Mouse (Mus musculus) mouse trophoblast stem cell (cell line): ENCODE results near the gene Pphln1.
"Not testable (repeated sequence)": the region's sequence is repeated elsewhere in the genome, so short reads cannot be mapped to it uniquely, and the experiment has no call there.

Experiments
- in situ Hi-C, 2 experiments: fragments of 300-500 bp; cut with MseI, MboI; formaldehyde crosslinking; loops; 2 replicates in 1 of 2; 3 replicates in 1 of 2; pipeline ENCODE4 v1.15.1; 2025

The Pphln1 gene

DNA sequence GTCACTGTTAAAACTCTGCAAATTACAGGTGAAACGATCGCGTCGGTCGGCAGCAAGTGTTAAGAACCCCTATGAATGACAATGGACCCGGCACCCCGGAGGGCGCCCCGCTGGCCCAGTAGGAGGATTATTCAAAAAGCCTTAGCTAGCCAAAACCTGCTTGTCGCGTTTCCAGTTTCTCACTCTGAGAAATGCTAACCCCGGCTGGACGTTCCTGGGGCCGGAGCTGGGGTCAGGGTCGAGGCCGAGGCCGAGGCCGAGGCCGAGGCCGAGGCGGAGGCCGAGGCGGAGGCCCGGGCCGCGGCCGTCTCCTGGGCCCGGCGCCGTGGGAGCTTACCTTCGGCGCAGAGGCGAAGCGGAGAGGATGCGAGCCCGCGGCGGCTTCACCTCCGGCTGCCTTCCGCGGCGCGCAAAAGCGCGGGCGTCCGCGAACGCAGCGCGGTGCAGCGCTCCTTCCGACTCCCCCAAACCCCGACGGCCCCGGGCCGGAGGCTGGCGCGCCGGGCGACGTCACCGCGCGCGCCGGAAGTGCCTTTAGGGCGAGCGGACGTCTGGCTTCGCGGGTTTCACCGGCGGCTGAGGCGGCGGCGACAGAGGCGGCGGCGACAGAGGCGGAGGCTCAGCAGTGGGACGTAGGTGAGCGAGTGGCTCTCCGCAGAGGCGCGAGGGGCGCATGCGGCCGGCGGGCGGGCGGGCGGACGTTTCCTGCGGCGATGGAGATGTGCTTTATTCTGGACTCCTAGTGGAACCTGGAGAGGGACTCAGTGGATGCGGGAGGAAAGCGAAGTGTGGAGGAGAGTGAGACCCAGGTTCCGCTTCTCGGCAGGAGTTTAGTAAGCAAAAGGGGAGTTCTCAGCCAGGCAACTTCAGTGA lies at the start of gene Pphln1, which contains the start of gene Zcrb1:
Gene Pphln1 (plus strand): TSS at position 525 of the 873 bp plus-strand sequence.
Gene Zcrb1 (minus strand): TSS at position 509 of the 873 bp plus-strand sequence.
- in situ Hi-C loops: no loop called here

DNA sequence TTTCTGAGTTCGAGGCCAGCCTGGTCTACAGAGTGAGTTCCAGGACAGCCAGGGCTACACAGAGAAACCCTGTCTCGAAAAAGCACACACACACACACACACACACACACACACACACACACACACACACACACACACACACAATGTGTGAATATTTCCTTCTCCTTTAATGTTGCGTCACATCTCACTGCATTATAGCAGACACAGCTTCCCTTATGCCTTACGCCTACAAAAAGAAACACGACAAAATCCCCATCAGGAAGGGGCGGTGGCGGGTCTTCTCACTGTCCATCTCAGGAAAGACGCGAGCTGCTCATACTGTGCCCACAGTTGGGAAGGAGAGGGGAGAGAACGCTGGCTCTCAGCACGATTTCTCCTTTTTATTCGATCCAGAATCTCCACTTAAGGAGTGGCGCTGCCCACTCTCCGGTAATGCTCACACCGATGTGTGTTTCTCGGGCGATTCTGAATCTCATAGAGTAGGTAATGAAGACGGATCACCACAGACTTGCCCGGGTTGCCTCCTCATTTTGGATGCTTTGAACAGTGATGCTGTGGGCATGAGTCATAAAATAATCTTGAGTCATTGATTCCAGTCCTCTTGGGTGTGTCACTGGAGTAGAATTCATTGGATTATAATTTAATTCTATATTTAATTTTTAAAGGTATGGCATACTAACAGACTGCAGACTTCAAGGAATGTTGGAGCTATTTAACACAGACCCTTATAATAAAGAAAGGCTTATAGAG lies 39.6 kb upstream of the Pphln1 start:
- in situ Hi-C loops: no loop called here

DNA sequence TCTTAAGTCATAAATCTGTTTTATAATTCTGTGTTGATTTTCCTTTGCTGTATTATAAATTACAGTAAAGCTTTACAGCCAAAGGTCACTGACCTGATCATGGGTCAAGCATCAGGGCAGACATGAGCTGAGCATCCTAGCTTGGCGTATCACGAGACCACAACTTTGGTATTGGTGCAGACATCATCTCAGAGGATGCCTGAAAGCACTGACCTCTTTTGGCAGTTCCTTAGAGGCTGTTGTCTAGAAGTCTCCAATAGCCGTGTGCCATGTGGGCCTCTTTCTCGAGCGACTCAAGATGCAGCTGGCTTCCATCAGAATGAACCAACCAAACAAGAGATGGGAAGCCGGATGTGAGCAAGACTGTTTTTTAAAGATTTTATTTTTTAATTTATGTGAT lies 32.6 kb upstream of the Pphln1 start:
- in situ Hi-C loops: no loop called here

DNA sequence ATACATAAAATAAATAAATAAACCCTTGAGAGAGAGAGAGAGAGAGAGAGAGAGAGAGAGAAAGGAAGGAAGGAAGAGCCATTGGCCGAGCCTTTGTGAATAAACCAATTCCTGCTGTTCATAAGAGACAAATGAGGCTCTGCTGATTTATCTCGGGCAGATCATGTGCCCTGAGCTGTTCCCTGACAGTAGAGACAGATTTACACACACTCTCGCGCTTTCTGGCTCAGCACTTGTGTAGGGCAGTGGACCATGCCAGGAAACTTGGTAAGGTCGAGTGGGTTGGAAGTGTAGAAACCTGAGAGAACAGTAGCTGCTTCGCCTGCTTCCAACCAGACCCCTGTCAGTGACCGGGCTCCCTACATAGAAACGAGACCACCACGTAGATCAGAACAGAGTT lies 29.6 kb upstream of the Pphln1 start:
- in situ Hi-C loops: no loop called here

DNA sequence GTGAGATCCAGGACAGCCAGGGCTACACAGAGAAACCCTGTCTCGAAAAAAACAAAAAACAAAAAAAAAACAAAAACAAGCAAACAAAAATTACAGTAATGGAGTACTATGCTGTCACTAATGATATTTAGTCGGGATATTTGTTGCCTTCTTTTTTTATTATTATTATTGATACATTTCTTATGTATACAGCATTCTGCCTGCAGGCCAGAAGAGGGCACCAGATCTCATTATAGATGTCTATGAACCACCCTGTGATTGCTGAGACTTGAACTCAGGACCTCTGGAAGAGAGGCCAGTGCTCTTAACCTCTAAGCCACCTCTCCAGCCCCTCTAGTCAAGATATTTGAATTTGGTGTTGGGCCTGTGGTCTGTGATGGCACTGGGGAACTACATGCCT lies 26.3 kb upstream of the Pphln1 start:
- in situ Hi-C loops: no loop called here

DNA sequence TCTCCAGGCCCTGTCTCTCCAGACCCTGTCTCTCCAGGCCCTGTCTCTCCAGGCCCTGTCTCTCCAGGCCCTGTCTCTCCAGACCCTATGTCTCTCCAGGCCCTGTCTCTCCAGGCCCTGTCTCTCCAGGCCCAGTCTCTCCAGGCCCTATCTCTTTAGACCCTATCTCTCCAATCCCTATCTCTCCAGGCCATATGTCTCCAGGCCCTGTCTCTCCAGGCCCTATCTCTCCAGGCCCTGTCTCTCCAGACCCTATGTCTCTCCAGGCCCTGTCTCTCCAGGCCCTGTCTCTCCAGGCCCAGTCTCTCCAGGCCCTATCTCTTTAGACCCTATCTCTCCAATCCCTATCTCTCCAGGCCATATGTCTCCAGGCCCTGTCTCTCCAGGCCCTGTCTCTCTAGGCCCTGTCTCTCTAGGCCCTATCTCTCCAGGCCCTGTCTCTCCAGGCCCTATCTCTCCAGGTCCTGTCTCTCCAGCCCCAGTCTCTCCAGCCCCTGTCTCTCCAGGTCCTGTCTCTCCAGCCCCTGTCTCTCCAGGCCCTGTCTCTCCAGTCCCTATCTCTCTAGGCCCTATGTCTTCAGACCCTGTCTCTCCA lies 25.5 kb upstream of the Pphln1 start:
- in situ Hi-C loops: not testable (repeated sequence)

DNA sequence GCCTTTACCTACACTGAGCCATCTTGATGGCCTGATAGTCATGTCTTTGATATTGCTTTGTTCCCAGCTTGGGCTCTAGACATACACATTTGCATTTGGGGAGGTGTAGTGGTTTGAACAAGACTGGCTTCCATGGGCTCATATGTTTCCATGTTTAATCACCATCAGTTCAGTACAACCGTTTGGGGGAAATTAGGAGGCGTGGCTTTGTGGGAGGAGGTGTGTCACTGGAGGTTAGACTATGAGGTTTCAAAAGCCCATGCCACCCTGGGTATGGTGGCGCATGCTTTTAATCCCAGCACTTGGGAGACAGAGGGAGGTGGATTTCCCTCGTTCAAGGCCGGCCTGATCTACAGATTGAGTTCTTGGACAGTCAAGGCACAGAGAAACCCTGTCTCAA lies 22.5 kb upstream of the Pphln1 start:
- in situ Hi-C loops: no loop called here

DNA sequence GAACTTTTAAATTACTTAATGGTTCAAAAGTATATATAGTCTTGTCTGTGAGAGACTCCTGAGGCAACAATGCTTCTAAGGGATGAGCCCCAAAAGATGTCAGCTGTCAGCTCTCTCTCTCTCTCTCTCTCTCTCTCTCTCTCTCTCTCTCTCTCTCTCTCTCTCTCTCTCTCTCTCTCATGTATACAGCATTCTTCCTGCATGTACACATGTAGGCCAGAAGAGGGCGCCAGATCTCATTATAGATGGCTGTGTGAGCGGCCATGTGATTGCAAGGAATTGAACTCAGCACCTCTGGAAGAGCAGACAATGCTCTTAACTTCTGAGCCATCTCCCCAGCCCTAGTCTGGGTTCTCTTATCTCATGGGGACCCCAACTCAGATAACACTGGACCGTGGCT lies 19.0 kb upstream of the Pphln1 start:
- in situ Hi-C loops: no loop called here

DNA sequence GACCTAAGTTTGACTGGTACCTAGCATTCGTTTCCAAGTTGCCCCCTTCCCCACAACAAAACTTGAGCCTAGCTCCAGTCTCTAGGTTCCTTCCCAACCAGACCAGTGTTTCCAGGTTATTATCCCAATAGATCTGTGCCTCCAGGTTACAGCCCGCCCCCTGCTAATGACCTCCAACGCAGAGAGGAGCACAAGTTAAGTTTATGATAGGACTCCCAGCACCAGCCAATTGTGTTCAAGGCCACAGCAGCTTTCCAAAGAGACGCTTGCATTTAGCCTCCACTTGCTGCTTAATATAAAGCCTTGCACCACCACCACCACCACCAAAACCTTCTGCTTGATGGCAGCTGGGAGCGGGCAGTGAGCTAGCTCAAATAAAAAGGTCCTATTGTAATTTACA lies 16.8 kb upstream of the Pphln1 start:
- in situ Hi-C loops: no loop called here

DNA sequence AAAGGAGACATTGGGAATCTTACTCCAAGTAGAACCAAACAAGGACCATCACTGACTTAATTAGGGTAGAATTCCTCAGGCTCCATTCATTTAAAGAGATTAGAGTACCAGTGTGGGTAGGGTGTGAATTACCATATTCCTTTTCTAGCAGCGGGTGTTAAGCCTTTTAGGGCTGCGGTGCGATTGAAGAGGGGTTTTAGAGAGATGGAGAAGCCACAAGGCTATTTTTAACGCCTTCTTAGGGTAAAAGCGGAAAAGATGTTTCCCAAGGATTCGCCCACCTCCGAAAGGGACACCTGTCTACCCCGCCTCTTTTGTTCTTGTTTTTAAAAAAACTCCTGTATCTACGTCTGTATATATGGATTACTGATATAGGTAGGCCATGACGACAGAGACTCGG lies 881 bp upstream of the Pphln1 start:
- in situ Hi-C loops: no loop called here

DNA sequence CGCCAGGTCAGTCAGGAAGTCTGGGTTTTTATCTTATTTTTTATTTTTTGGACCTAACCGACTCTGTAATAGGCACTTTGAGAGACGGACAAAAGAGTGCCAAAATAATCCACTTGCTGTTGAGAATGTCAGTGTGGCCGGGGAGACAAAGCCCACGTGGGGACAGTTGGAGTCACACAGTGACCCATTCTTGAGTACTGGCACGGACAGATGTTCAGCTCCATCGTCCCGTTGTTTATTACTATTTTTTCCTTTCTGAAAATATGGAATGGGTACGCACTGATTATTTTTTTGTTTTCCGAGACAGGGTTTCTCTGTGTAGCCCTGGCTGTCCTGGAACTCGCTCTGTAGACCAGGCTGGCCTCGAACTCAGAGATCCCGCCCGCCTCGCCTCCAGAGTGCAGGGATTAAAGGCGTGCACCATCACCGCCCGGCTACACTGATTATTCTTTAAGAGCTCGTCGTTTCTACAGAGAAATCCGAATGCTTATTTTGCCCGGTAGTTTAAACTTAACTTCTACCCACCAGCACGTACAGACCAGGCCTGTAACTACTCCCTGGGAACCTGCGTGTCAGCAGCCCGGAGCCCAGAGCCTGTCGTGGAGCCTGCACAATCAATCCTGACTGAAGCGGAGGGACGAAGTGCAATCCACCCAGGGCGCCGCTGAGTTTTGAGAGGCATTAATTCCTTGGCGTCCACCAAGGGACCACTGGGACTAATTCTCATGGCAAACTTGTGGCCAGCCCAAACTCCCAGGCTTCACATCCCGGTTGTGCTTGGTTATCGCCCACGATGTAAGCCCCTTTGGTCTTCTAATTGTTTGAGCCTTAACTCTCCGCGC lies 770 bp downstream of the Pphln1 start:
- in situ Hi-C loops: no loop called here

DNA sequence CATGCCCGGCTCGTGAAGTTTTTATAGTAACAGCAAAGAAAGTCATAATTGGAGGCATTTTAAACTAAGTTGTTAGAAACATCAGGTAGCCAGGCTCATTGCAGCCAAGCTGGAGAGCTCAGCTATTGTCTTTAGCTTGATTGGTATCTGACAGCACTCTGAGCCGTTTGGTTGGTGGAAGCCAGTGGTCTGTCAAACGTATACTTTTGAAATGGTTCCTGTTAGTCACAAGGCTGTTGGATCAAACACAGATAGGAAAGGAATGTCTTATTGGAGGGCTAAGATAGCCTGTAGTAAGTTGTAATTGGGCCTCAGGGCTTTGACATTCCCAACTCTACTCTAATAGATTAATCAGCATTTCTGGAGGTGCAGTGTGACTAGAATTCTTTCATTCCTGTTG lies 3.3 kb downstream of the Pphln1 start:
- in situ Hi-C loops: no loop called here

DNA sequence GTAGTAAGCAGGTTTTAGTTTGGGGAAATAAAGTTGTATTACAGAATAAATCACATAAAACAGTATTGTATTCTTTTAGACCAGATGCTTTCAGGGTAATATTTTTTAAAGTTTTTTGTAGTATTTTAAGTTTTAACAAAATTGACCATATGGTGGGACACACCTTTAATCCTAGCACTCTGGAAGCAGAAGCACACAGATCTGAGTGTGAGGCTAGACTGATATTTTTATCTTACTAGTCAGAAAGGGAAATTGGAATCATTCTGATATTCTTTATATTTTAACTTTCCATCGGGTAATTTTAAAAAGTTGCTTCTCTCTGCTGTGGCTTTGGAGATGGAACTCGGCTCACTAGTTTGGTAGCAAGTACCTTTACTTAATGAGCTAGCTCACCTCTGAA lies 4.6 kb downstream of the Pphln1 start:
- in situ Hi-C loops: no loop called here

DNA sequence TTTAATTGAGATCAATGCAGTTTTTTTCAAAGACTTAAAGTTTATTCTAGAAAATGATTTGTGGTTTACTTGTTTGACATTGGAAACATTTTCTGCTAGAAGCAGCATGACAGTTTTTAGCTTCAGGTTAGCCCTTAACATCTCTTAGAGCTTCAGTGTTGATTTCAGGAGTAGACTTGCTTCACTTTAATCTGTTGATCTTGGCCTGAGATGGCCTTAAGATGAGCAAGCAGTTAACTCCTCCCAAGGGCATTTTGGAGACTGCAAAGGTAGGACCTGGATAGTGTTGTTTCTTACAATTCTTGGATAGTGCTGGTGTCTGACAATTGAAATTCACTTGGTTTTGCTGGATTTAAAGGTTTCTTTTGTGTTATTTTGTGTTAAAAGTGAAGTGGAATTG lies 6.7 kb downstream of the Pphln1 start:
- in situ Hi-C loops: no loop called here

DNA sequence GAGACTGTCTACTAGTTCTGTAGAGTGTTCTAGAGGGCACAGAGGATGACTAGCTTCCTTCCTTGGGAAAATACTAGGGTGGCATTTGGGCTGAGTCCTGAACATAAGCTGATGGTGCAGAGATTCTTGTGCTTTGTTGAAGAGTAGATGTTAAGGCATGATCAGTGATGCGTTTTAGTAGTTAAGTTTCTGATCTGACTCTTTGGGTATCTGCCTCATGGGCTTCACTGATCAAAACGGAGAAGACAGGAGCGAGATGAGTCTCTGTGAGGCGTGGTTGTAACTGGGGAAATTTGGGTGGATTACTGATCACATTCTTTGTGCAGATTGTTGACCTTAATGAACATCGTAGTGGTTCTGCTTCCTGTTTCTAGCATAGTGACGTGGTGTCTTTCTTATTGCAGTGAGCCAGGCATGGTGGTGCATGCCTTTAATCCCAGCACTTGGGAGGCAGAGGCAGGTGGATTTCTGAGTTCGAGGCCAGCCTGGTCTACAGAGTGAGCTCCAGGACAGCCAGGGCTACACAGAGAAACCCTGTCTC lies 7.4 kb downstream of the Pphln1 start:
- in situ Hi-C loops: no loop called here

DNA sequence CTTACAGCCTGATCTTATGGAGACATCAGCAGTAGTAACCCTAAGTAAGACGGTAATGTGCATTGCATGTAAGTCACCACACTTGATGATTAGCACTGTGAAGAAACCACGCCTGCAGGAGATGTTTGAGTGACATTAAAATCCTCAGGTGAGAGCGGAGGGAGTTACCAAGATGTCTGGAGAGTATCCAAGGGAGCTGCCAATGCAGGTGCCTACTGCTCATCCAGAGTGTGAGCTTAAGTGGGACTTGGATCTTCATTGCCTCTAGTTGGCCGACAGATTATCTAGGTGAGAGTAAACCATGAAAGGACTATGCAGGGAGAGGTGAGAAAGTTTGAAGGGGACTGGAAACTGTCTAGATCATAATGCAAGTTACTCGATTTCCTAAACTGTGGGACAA lies 8.3 kb downstream of the Pphln1 start:
- in situ Hi-C loops: no loop called here

DNA sequence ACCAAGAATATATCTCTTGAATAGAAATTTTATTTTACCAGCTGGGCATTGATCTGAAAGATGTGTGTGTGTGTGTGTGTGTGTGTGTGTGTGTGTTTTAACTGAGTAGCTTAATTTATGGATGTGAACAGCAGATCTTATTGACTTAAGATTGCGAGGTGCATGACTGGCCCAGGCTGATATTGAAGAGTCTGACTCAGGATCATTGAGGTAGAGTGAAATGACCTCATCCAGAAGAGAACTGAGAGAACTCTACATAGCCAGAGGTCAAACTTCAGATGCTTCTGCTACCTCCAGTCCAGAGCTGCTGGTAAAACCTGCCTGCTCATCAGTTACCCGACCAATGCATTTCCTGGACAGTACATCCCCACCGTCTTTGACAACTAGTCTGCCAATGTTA lies 14.3 kb downstream of the Pphln1 start:
- in situ Hi-C loops: no loop called here

DNA sequence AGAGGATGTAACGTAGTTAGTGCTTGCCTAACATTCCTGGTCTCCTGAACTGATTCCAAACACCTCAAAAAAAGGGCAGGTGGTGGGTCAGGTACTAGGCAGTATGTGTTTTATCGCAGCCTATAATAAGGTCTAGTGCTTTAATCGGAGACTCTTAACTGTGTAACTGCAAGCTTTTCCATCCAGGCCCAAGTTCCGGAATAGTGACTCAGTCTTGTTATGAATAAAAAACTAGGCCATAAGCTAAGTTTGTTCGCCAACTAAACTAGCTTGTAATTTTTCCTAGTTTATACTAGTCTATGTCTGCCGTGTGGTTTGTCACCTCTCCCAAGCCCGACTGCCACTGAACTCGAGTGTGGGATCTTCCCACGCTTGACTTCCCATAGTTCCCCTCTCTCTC lies 16.3 kb downstream of the Pphln1 start:
- in situ Hi-C loops: no loop called here

DNA sequence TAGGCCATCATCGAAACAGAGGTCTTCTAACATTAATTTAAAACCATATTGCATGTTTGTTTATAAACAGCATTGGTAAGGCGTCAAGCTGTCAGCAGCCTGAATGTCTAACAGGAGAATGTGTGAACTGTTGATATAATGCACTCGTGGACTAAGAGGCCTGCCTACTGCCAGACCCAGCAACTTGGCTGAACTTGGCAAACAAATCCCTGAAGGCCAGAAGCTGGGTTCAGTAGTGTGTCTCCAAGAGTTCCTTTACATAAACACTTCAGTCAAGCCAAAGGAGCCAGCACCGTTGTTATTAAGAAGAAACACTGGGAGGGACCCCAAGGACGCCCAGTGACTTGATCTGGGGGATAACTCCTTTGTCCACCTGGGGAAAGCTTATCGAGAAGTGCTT lies 18.1 kb downstream of the Pphln1 start:
- in situ Hi-C loops: no loop called here

DNA sequence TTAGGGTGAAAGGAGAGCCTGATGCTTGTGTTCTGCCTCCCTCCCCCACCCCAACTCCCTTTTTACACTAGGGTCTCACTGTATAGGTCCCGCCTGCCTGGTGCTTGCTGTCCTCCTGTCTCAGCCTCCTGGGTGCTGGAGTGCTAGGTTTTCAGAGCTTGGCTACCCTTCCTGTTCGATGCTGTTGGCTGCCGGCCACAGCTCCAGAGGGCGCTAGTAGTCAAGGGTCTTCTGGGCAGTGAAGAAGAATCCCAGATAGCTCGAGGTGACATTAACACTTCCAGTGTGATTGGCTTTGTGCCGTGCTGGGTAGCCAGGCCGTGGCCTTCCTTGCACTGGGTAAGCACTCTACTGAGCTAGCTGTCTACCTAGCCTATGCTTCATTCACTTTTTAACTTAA lies 22.4 kb downstream of the Pphln1 start:
- in situ Hi-C loops: no loop called here

DNA sequence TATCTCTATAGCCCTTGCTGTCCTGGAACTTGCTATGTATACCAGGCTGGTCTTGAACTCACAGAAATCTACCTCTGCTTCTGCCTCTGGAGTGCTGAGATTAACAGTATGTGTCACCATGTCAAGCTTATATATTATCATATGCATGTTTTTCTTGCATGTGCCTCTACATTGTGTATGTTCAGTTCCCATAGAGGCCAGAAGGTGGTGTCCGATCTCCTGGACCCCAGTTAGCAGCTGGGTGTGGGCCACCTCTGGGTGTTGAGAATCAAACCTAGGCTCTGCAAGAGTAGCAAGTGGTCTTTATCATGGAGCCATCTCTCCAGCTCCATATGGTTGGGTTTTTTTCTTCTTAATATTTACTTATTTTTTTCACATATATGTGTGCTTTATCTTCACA lies 24.4 kb downstream of the Pphln1 start:
- in situ Hi-C loops: no loop called here
